8 mouse cellular contexts compared by ENCODE assay signal in the genomic region with DNA sequence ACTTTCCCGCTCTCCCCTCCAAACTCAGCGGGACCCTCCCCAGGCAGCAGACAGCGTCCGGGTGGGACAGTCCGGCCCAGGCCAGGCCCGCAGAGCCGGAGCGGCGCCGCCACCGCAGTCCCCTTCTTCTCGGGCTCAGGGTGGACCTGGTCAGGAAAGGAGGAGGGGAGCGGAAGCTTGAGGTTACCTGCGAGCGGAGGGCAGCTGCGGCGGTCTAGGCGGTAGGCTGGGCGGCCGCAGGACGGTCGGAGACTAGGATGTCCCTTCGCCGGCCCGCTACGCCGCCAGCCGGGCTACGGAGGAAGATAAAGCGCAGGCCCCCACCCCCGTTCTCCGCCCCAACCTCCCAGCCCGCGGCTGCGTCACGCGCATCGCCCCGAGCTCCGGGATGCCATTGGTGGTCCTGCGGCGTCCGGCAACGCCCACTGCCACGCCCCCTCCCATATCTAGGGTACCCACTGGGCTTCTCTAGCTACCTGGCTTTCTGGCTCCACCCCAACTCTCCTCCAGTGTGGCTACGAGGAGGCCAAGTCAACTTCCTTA. TPM values are rescaled to one million over a fixed set of nuclear protein-coding genes. Genes with fewer than 3 reads are reported as not detected.
DNase-seq lines count a peak whose midpoint lies in the region; ATAC-seq lines count a peak whose summit lies in the region.

Gene Soat1 (minus strand): TSS at position 371 of the 543 bp plus-strand sequence.

- WGBS in embryonic facial prominence, embryonic 15.5 days, result 0% methylated on average over 35 of the region's 46 CpGs
- under 1% methylated on average over 40 of the region's 46 CpGs for WGBS in kidney, embryonic 14.5 days
- WGBS in limb, embryonic 15.5 days, result 1% methylated on average over 41 of the region's 46 CpGs

- H3K4me3 ChIP-seq in embryonic facial prominence, embryonic 15.5 days (replicated peaks), result peak within 1 kb of the TSS; percentile 80
- peak within 1 kb of the TSS; percentile 88 for H3K4me3 ChIP-seq in kidney, embryonic 14.5 days (ENCODE audit: low read length)
- H3K4me3 ChIP-seq in limb, embryonic 15.5 days, result peak within 1 kb of the TSS; percentile 76

- DNase-seq in 3T3-L1 (ENCODE audit: low read depth, low spot score), result peak; percentile 94
- peak; percentile 84 to 86 for DNase-seq in adrenal gland, postnatal 4 days (ENCODE audit: low spot score in 2 of 2)
- DNase-seq in heart, adult 9 months (ENCODE audit: low spot score in 2 of 2), result peak; percentile 83 to 88
- peak; percentile 44 to 63 for DNase-seq in monocyte, adult 2 months (ENCODE audit: low read depth in 1 of 2, low spot score in 2 of 2)
- peak; percentile 93 to 94 for DNase-seq in spleen, postnatal 36 days (ENCODE audit: low spot score in 2 of 2)

- ATAC-seq in embryonic facial prominence, embryonic 15.5 days (ENCODE audit: insufficient number of reproducible peaks, low FRiP score, low TSS enrichment, low read depth), result peak; percentile 92
- peak; percentile 97 for ATAC-seq in kidney, embryonic 14.5 days (ENCODE audit: low FRiP score, low TSS enrichment)
- peak; percentile 91 for ATAC-seq in limb, embryonic 15.5 days (ENCODE audit: insufficient number of reproducible peaks, low FRiP score, low TSS enrichment, low read depth)

- peaks cover 5% of the 10 kb centered on the region; the same call in 1 of the 2 replicates for H3K36me3 ChIP-seq in embryonic facial prominence, embryonic 15.5 days
- H3K36me3 ChIP-seq in kidney, embryonic 14.5 days (ENCODE audit: control insufficient read depth, insufficient read depth, low read length), result no peaks in the 10 kb centered on the region
- no peaks in the 10 kb centered on the region for H3K36me3 ChIP-seq in limb, embryonic 15.5 days

- H3K9me3 ChIP-seq in embryonic facial prominence, embryonic 15.5 days (replicated peaks), result no peaks in the 10 kb centered on the region
- no peaks in the 10 kb centered on the region for H3K9me3 ChIP-seq in kidney, embryonic 14.5 days (ENCODE audit: control insufficient read depth, low read length)
- H3K9me3 ChIP-seq in limb, embryonic 15.5 days, result no peaks in the 10 kb centered on the region

- no peaks in the 10 kb centered on the region for H3K27me3 ChIP-seq in embryonic facial prominence, embryonic 15.5 days
- no peaks in the 10 kb centered on the region for H3K27me3 ChIP-seq in kidney, embryonic 14.5 days (ENCODE audit: control insufficient read depth, insufficient read depth, low read length)
- H3K27me3 ChIP-seq in limb, embryonic 15.5 days, result no peaks in the 10 kb centered on the region

- peak within 1 kb of the TSS; percentile 82 for H3K4me2 ChIP-seq in embryonic facial prominence, embryonic 15.5 days (replicated peaks)
- H3K4me2 ChIP-seq in kidney, embryonic 14.5 days (replicated peaks; ENCODE audit: low read depth, low read length), result peak within 1 kb of the TSS; percentile 64
- H3K4me2 ChIP-seq in limb, embryonic 15.5 days, result peak within 1 kb of the TSS; percentile 74

- H3K27ac ChIP-seq in embryonic facial prominence, embryonic 15.5 days (replicated peaks), result peak within 1 kb of the TSS; percentile 63; the same call in 1 of the 2 replicates
- peak within 1 kb of the TSS; percentile 78 for H3K27ac ChIP-seq in kidney, embryonic 14.5 days (ENCODE audit: low read depth, low read length)
- peak within 1 kb of the TSS; percentile 65 for H3K27ac ChIP-seq in limb, embryonic 15.5 days

- peaks cover 6% of the 10 kb centered on the region for H3K4me1 ChIP-seq in embryonic facial prominence, embryonic 15.5 days
- H3K4me1 ChIP-seq in kidney, embryonic 14.5 days (ENCODE audit: control insufficient read depth, insufficient read depth, low read length), result peaks cover 15% of the 10 kb centered on the region; the same call in 1 of the 2 replicates
- peaks cover 9% of the 10 kb centered on the region for H3K4me1 ChIP-seq in limb, embryonic 15.5 days

- H3K9ac ChIP-seq in embryonic facial prominence, embryonic 15.5 days, result peak within 1 kb of the TSS; percentile 72
- peak within 1 kb of the TSS; percentile 89 for H3K9ac ChIP-seq in kidney, embryonic 14.5 days (ENCODE audit: low read depth, low read length)
- peak within 1 kb of the TSS; percentile 64 for H3K9ac ChIP-seq in limb, embryonic 15.5 days

RNA-seq across cellular contexts. Expression of gene Soat1, which starts in this region (rescaled TPM):
- 100 to 1,000 TPM; 532 to 566 TPM for total RNA-seq in adrenal gland, postnatal 4 days (2021)
- polyA plus RNA-seq in embryonic facial prominence, embryonic 15.5 days (2015; fragmentation: Nextera tagmentation; extraction: Ambion mirVana), result 23.1 and 27.0 TPM in 2 replicates
- 43.7 and 54.0 TPM in 2 replicates for polyA plus RNA-seq in kidney, embryonic 14.5 days (2014; fragmentation: Nextera tagmentation; extraction: Ambion mirVana)
- polyA plus RNA-seq in limb, embryonic 15.5 days (2015; fragmentation: Nextera tagmentation; extraction: Ambion mirVana), result 23.6 and 26.0 TPM in 2 replicates

Comparison
In these comparisons a context has a peak if more than half of its experiments do, and no peak if none do; other contexts are left out.
1. Peak in every context shown above with its lines: DNase-seq, ATAC-seq, H3K4me3 ChIP-seq and H3K27ac ChIP-seq.